Mouse (Mus musculus): Measurements from ENCODE around the gene Gm20662.
"Not testable (repeated sequence)": the region's sequence is repeated elsewhere in the genome, so short reads cannot be mapped to it uniquely, and the experiment has no call there.

The Gm20662 gene

GRCm38 (mm10) chr9:108003531-108003890, 7.4 kb downstream of the Gm20662 start:
- no peak for ATAC-seq (ENCODE audit: low TSS enrichment)

GRCm38 (mm10) chr9:108008041-108008440, 11.9 kb downstream of the Gm20662 start:
- no peak for ATAC-seq (ENCODE audit: low TSS enrichment)

GRCm38 (mm10) chr9:108010385-108010784, 14.2 kb downstream of the Gm20662 start:
- no peak for ATAC-seq (ENCODE audit: low TSS enrichment)

GRCm38 (mm10) chr9:108013577-108013976, 17.4 kb downstream of the Gm20662 start:
- not testable (repeated sequence) for ATAC-seq (ENCODE audit: low TSS enrichment)

- ATAC-seq (ENCODE audit: low TSS enrichment), result peak; percentile 98
Measured at GRCm38 (mm10) chr9:108017127-108017526, 21.0 kb downstream of the Gm20662 start.

- ATAC-seq (ENCODE audit: low TSS enrichment), result no peak
Measured at GRCm38 (mm10) chr9:108020741-108021140, 24.6 kb downstream of the Gm20662 start.

GRCm38 (mm10) chr9:108023216-108023615, 27.1 kb downstream of the Gm20662 start:
- no peak for ATAC-seq (ENCODE audit: low TSS enrichment)

- ATAC-seq (ENCODE audit: low TSS enrichment), result no peak
Measured at GRCm38 (mm10) chr9:108026584-108026983, 30.4 kb downstream of the Gm20662 start.

GRCm38 (mm10) chr9:108027867-108028266, 31.7 kb downstream of the Gm20662 start:
- no peak for ATAC-seq (ENCODE audit: low TSS enrichment)

GRCm38 (mm10) chr9:108032126-108032525, 36.0 kb downstream of the Gm20662 start:
- no peak for ATAC-seq (ENCODE audit: low TSS enrichment)

GRCm38 (mm10) chr9:108035331-108036156, 39.4 kb downstream of the Gm20662 start:
- ATAC-seq (ENCODE audit: low TSS enrichment), result no peak; the same call in 1 of the 2 replicates

GRCm38 (mm10) chr9:108044751-108045492, 48.8 kb downstream of the Gm20662 start:
- no peak for ATAC-seq (ENCODE audit: low TSS enrichment)

GRCm38 (mm10) chr9:108046582-108046981, 50.4 kb downstream of the Gm20662 start:
- ATAC-seq (ENCODE audit: low TSS enrichment), result no peak

- no peak for ATAC-seq (ENCODE audit: low TSS enrichment)
Measured at GRCm38 (mm10) chr9:108047601-108048565, 51.7 kb downstream of the Gm20662 start.

GRCm38 (mm10) chr9:108048566-108048955, 52.4 kb downstream of the Gm20662 start:
- no peak for ATAC-seq (ENCODE audit: low TSS enrichment)

GRCm38 (mm10) chr9:108049016-108049455, 52.9 kb downstream of the Gm20662 start, which contains the start of gene Gmppb:
TSS of gene Gmppb (plus strand) at chr9:108049242.
- peak; percentile 85 for ATAC-seq (ENCODE audit: low TSS enrichment)

- ATAC-seq (ENCODE audit: low TSS enrichment), result no peak
Measured at GRCm38 (mm10) chr9:108049561-108050251, 53.6 kb downstream of the Gm20662 start.

GRCm38 (mm10) chr9:108051184-108051930, 55.2 kb downstream of the Gm20662 start:
- ATAC-seq (ENCODE audit: low TSS enrichment), result no peak

GRCm38 (mm10) chr9:108051931-108052220, 55.7 kb downstream of the Gm20662 start:
- no peak for ATAC-seq (ENCODE audit: low TSS enrichment)

- ATAC-seq (ENCODE audit: low TSS enrichment), result no peak
Measured at GRCm38 (mm10) chr9:108052411-108052810, 56.3 kb downstream of the Gm20662 start.
